Mouse (Mus musculus): ENCODE results near the gene Nars2.

DNA sequence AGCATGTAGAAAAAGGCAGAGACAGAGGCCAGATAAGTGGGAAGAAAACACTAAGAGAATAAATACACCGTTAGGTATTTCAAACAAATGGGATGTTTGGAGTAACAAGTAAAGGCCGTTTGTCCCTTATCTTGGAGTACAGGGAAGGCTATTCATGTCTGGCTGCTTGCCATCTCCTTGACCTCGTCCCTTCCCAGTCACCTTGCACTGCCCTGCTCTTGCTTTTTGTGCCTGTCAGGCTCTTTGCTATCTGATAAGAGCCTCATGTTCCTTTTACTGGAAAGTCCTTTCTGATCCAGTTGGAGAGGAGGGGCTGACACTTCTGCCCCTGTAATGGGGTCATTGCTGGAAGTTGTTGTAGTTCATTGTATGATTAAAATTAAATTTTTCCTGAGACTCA, 61.7 kb downstream of the Nars2 start:
- TF ChIP-seq POLR2A (IDR thresholded peaks at IDR 0.05; ENCODE audit: insufficient read depth, low read depth, low read length) = no peak
- no peak for TF ChIP-seq CTCF (IDR thresholded peaks at IDR 0.05)
- TF ChIP-seq EP300 (IDR thresholded peaks at IDR 0.05; ENCODE audit: insufficient read depth, low read depth, low read length) = no peak

All from heart, adult 2 months (tissue).